Mouse (Mus musculus) layer of hippocampus, adult 18-20 months (tissue): ENCODE measurements at regions not wholly inside any gene's neighbourhood (a gene's known extent, or its start where the extent isn't known, plus 50 kb on each side); places are given as distances from the start of the nearest gene placed in this dataset.
A peak's percentile ranks its signal among the peaks of the same experiment; 100 is the strongest.

ENCODE experiments used
- DNase-seq, 2 experiments: peaks; one replicate each; pipeline ENCODE4 v3.0.0; 2022; ENCODE audit warnings: low spot score in 2 of 2

DNA sequence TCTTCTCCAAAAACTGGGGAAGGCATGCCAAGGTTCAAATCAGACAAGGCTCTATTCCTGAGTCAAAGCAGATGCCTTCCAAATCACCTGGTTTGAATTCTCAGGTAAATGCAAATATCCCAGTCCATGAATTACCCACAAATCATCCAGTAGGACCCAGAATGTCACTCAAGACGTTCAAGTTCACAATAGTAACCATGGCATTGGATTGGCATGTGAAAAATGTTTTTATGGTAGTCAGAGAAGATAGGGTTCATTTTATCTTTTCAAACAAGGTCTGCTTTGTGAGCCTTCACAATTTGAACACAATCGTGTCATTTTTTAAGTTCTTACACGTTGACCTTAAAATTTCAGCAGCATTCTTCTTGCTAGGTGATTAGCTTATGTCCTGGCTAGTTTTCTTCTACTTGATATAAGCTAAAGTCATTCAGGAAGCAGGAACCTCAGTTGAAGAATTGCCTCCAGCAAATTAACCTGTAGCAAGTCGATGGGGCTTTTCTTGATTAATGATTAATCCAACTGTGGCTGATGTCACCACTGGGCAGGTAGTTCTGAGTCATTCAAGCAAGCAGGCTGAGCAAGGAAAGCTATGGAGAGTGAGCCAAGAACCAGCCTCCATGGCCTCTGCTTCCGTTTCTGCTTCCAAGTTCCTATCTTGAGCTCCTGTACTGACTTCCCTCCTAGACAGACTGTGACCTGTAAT is 165.3 kb upstream of the Sox11 start:
- no peak for DNase-seq

DNA sequence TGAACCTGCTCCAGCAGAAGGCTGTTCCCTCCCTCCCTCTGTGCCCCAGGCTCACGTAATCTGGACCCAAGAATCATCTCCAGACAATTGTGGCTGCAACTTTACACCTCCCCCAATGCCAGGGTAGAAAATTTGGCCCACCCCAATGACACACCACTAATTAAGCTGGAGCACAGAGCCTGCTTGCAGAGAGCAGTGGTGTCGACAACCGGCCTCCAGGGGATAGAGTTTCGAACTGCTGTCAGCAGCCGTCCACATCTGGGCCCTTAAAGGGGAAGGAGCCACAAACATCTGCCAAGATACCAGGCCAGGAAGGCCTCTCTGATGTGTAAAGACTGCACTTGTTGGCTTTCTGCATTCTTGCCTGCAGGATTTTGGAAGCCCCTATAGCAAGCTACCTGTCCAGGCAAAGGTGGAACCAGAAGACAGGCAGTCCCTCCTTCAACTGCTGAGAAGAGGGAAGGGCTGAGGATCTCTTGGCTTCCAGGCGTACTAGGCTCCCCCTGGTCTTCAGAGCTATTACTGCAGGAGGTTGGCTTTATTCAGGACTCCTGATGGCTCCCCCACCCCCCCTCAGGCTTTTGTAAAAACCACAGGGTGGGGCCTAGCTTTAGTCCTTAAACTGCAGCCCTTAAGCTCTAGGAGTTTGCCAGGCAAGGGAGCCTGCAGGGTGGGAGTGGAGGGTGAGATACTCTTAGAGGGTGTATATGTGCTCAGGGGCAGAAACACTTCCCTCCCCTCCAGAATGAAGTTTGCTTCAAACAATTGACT is 160.5 kb upstream of the Sox11 start:
- DNase-seq = no peak

DNA sequence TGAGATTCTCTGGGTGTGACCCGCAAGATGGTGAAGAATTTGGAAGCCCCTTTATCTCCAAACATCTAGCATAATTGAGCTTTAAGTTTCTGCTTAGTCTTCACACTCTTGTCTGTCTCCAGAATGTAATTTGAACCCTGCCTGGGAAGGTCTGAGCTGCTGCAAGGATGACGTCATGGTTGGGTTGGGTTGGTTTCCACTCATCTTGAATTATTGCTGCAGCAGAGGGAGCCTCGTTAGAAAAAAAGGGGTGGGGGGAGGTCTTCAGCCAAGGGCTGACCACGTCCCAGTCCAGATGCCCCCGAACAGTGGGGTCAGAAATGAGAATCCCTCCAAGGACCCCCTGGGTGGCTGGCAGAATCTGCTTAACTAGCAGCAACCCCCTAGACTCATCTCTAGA is 158.1 kb upstream of the Sox11 start:
- DNase-seq = no peak

DNA sequence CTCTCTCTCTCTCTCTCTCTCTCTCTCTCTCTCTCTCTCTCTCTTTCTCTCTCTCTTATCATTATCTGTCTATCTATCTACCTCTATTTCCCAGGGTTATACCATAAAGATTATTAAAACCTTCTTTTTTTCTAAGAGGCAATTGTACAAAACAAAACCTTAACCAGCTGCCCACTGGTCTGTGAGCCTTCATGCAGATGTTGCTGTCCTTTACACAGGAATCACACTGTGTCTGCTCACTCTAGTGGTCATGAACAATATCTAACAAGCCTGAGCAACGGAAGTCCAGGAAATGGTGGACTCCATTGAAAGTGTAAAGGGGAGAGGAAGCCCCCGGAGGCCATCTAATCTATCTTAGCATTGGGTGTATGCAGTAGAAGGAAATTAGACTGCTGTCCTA is 156.9 kb upstream of the Sox11 start:
- DNase-seq = no peak

DNA sequence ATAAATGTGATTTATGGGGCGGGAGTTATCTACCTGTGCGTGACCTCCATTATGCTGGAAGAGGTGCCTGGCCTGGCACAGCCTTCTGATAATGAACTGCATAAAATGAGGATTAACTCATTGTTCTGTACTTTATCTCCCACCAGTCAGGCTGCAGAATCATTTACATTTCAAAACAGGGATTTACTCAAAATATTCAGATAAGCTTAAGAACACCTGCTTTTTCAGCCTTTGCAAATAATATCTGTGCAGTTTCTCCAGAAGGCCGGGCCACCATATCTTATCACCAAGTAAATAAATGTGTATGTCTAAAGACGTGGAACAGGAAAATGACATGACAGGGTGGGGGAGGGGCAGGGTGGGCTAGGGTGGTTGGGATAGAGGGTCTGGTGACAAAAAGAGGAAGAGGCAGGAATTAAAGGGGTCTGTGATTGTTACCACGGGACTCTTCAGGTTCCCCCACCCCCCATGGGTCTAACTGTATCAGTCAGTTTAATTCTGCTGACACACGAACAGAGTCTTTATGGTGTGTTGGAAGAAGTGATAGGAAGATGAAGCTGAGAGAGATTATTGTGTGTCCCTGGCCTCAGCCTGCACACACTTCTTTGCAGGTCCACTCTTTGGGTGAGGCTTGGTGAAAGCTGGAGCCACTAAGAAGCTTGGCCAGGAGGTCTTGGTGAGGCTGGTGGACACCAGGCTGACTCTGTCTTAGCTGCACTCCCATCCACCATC is 154.6 kb upstream of the Sox11 start:
- no peak for DNase-seq

DNA sequence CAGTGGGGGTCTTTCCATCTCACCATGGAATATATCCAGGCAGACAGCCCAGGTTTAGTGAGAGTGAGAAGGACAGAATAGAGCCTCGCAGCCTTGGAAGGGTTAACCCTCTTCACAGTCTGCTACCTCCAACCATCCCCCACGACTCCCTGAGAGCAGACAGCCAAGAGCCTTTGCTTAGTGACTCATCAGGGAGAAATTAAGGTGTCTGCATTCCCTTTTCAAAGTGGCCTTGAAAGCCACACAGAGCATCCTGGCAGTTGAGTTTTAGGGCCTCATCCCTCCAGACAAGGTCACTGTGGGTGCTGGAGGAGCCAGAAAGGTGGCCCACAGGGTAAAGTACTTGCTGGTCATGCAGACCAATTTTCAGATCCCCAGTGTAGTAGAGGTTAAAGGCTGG is 149.9 kb upstream of the Sox11 start:
- no peak for DNase-seq

DNA sequence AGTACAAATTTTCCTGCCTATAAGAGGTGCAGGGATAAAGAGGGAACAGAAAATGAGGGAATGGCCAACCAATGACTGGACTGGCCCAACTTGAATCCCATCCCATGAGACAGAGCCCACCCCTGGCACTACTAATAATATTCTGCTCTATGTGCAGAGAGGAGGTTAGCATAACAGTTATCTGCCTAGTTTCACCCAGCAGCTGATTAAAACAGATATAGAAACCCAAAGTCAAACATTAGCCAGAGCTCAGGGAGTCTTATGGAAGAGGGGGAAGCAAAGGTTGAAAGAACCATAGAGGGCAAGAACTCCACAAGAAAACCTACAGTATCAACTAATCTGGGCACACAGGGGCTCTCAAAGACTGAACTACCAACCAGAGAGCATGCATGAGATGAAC is 138.9 kb upstream of the Sox11 start:
- DNase-seq = no peak

DNA sequence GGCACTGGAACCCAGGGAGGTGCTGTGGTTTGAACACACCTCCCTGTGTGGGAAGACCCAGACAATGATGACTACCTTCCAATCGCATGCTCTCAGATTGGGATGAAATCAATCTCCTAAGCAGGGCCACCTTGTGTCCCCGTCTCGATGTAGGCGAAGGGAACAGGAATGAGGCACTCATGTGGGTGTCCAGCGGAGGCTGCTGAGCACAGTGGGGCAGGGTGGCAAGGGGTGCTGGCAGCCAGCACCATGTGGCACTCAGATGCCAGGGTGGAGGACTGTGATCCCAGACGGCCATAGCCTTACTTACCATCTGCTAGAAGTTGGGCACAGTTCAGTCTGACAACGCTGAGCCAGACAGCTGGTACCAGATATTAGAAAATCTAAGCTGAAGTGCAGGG is 137.2 kb upstream of the Sox11 start:
- peak; percentile 56 to 84 for DNase-seq

DNA sequence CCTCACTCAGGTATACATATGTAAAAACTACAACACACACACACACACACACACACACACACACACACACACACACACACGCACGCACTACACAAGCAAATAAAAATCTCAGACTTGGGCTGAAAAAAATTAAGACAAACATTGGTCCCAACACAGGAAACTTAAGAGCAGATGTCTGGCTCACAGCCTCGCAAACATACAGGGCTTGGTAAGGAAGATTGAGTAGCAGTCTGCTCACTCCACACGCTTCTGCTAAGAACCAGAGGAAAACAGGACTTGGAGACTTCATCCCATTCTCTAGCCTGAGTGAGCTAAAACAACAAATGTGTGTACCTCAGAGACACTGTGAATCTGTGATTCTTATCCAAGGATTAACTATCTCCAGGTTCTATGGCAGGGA is 132.3 kb upstream of the Sox11 start:
- DNase-seq = peak in 1 of 2 experiments; percentile 22

DNA sequence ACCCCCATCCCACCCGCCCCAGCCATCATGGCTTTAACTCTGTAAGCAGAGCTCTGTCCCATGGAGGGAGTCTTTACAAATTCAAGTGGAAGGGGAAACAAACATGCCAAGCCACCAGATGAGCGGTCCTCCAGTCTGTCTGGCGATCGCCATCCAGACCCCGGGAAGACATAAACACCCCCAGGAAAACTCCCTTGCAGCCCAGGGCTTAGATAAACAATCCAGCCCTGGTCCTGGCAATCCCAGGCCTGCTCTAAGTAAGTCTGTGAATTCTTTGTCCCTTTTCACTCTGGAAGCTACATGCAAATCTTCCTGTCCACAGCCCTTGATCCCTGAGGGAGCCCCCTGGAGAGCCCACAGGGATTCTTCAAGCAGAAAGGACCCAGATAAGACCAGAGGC is 129.2 kb upstream of the Sox11 start:
- DNase-seq = no peak

DNA sequence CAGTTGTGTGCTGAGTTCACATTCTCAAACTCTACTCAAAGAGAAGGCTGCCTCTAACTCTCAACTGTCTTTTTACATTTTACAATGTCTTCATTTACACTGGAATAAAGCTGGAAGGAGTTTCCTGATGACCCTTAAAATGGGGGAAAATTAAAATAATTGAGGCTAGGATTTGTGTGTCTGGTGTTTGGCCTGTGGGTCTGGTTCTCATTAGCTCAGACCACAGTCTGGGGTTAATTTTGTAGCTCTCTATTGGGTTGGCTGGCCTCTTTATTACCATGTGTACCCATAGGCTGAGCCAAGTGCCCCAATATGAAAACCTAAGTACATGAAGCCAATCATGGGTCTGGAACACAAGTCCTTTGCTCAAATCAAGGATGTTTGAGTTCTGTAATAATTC is 128.0 kb upstream of the Sox11 start:
- DNase-seq = no peak

DNA sequence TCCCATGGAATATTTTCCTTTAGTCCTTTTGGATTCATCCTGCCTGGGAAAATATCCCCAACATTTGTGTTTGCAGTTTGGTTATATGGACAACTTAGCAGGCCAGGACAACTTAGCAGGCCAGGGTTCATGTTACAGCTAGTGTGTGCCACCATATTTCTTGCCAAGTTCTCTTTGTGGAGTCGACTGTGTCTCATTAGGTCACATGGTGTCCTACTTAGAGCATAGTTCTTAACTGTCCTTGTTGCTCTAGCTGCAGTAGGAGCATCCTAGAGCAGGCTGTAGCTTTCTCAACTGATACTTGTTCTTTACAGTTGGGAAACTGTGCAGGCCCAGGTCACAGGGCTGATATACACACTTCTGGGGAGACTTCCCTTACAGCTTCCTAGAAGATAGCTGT is 126.4 kb upstream of the Sox11 start:
- no peak for DNase-seq

DNA sequence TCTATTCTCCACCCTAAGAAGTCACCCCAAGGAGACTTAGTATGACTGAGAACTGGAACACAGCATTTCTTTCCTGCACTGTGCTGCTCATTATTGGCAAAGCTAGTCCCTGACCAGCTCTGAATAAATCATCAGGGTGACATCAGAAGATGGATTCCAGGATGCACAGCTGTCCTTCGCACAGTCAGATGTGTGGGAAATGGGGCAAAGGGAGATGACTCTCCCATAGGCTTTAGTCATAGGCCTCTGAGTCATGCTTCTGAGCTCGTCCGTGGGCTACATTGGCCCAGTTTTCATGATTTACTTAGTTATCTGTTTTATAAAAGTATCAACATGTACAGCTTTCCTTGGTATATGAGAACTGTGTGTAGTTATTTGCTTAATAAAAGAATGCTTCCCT is 125.8 kb upstream of the Sox11 start:
- DNase-seq = peak in 1 of 2 experiments; percentile 23

DNA sequence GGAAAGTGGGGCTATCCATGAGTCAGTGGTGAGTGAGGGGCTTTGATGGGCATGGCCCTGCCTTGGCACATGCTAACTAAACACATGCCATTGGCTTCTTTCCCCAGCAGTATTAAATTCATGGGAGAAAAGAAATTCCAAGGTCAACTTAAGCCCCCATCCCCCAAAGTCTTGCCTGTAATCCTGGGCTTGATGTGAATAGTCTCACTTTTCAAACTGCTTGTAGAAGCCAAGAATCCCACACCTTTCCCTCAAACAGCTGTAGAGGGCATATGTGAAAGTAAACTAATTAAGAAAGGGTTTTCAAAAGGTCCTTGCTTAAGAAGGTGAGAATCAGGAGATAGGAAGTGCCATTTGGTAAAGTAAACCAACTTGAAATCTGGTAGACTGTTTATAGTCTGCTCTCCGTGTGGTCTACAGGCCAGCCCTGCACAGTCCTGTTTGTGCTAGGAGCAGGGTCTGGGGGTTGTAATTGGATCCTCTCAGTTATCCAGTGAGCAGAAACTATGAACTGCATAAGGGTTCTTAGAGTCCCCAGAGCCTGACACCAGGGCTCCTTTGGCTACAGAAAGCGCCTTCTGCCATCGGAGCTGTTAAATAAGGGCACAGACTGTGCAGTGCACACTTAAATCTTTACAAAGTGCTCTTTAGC is 123.3 kb upstream of the Sox11 start:
- DNase-seq = no peak

DNA sequence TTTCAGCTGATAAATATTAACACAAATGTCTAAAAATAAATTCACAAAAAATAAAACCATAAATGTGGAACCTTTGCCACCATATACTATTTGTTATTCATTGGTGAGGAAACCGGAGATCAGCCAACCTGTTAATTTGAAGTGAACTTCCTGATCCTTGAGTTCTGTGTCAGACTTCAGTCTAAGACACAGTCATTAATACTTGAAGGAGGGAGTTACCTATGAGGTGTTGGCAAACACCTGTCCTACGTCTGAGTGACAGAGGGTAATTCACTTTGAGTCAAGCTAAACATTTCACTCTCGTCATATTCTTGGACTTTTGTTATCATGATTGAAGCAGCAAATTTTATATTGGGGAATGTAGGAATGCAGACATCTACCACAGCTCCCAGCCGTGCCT is 116.3 kb upstream of the Sox11 start:
- no peak for DNase-seq

DNA sequence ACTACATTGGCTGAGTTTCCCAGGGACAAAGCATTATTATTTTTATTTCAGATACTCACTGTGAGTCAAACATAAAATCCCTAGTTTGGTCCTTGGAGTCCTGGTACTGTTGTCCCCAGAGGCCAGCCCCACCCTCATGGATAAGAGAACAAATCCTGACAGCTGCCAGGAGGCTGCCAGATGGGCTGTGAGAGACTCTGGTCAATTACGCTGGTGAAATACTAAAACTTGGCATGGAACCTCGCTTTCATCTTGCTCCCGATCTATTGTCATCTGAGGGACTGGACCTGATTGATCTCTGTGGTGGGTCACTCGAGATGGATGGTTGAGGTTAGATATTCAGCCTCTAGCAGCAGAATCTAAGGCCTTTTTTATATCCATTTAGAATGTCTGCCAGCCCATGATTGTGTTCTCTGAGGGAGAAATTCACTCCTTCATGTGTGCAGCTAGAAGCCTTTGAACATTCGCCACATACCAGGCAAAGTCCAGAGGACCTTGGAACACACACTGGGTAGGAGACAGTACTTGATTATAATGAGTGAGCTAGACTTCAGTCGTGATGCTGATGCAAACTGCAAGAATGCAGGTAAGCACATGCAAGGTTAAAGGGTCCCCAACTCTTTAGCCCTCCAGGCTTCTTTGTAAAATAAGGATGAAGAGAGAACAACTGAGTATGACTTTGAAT is 95.4 kb upstream of the Sox11 start:
- no peak for DNase-seq

DNA sequence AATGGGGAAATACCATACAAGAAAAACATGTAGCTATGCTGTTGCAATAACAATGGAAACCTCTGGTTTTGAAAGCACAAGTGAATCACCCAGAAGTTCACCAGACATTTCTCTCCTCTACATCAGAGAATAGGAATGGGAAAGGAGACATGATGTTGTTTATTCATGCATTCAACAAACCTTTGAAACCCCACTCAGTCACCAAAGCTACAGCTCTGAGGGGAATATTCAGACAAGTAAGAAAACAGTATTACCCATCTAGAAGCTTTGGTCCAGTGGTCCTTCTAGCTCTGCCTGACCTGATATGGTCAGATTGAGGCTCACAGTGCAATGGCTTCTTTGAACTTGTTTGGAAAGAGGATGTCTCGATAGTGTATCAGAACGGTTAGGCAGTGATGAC is 89.0 kb upstream of the Sox11 start:
- no peak for DNase-seq

DNA sequence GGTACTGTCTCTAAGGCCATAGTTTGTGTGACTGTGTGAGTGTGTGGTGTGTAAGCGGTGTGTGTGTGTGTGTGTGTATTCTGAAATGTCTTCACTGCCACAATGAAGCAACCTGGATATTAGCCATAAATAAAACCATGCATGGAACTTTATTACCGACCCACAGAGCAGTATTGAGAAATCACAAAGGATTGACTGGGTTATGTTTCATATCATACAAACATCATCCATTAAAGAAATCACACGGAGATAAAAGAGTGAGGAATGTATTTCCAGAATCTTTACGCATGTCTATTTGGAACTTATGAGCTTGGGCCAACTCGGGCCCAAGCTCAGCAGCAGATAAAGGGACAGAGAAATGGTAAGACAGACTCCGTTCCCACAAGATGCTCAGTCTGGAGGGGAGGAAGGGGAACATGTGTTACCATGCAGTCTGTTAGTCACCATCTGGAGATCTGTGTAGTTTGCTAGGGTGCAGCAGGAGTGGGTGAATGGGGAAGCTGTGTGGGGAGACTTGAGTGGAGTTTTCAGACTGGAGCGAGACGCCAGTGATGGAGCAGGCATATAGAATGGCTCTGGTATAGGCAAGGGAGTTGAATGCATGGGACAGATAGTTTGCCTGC is 75.1 kb upstream of the Sox11 start:
- peak; percentile 67 to 77 for DNase-seq

DNA sequence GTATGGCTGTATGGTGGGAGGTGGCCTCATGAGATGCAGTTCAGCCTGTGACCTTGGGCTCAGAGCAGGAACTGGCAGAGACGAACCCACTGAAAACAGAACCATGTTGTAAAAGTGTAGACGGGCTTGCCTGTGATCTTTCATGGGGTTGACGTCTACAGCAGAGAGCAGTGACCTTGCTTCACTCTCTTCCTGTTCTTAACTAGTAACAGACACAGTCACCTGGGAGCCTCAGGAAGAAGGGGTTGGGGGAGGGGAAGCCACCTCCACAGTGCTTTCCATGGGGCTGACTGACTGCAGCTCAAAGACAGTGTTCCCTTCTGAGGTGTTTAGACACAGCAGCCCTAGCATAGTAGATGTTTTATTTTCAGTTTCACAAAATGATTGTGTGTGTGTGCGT is 68.2 kb upstream of the Sox11 start:
- no peak for DNase-seq

DNA sequence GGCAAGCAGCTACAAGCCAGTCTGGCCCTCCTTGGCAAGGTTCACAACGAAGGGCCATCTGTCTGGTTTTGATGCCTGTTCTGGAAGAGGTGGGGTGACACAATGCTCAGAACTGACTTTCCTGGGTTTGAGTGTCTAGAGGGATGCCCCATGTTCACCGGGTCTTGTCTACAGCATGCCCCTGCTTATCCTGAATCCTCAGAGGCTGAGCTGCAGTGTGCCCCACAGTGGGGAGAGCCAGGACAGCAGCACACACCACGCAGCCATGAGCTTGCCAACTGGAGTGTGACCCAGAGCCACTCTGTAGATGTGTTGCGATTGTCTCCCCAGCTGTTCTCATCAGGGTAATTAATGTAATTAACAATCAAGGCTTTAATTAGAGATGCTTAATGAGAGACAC is 66.1 kb upstream of the Sox11 start:
- peak in 1 of 2 experiments; percentile 10 for DNase-seq

DNA sequence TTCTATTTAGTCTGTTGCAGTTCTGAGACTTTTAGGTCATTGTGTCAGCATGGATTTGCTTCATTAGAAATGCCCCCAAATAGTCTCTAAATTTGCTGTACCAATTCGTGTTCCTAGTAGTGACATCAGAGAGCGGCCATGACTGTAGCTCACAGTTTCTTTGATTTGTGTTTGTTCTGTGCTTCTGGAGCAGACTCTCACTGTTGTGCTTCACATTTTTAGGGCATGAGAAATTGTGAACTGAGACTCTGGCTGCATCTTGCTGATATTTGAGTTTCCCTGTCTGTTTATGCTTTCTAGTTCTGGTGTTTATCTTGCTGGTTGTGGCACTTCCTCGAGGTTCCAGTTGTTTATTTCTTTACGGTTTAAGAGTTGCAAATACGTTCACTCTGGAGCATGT is 57.0 kb upstream of the Sox11 start:
- DNase-seq = no peak
